Mouse (Mus musculus) liver, adult 2 months (tissue): ENCODE measurements at regions not wholly inside any gene's neighbourhood (a gene's known extent, or its start where the extent isn't known, plus 50 kb on each side); places are given as distances from the start of the nearest gene placed in this dataset.

ENCODE experiments used
- CTCF ChIP-seq: fragments of 200-500 bp; IDR thresholded peaks from 2 replicates; pipeline ENCODE4 v1.5.1; 2011; ENCODE audit warnings: low read depth, low read length, control low read depth
- POLR2A ChIP-seq: fragments of 200-500 bp; IDR thresholded peaks from 2 replicates; pipeline ENCODE4 v1.6.1; 2011; ENCODE audit warnings: low read length, control low read depth; ENCODE audit not compliant: insufficient read depth; ENCODE audit errors: extremely low read depth

DNA sequence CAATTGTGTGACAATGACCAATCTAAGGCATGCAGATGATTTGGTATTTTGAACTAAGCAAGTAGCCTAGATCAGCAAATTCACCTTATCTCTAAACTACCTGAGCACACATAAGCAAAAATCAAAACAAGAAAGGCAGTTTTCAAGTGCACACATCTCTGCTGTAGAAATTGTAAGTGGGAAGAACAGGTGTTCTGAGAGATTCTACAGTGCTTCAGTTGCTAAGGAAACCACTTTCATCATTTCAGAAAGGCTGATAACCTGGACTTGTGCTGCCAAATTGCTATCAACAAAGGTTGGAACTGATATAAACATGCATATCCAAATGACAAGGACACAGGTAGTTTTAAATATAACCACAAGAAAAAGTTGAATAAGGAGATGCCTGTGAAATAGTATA lies 322.4 kb upstream of the Cdh9 start:
- TF ChIP-seq CTCF: no peak
- no peak for TF ChIP-seq POLR2A
